Mouse (Mus musculus): ENCODE results near the gene Slc9a3r2. TPM values are rescaled to one million over a fixed set of nuclear protein-coding genes. Genes with fewer than 3 reads are reported as not detected.
A peak's percentile ranks its signal among the peaks of the same experiment; 100 is the strongest.

Gene Slc9a3r2
- 43.3 and 43.7 TPM in 2 replicates for polyA plus RNA-seq (2015; fragmentation: Nextera tagmentation; extraction: Ambion mirVana)

- H3K9me3 ChIP-seq (replicated peaks; ENCODE audit: control insufficient read depth, low read length, poor library complexity, severe bottlenecking) = no peaks in the 10 kb centered on the region
- 2% methylated on average over 32 of the region's 41 CpGs for WGBS
- H3K4me1 ChIP-seq (ENCODE audit: control insufficient read depth, insufficient read depth, low read length) = peaks cover 6% of the 10 kb centered on the region
- peaks cover 4% of the 10 kb centered on the region; the same call in 1 of the 2 replicates for H3K27me3 ChIP-seq (ENCODE audit: control insufficient read depth, insufficient read depth, low read depth, low read length)
- H3K9ac ChIP-seq (ENCODE audit: low read depth, low read length) = peak within 1 kb of the TSS; percentile 88
- peak within 1 kb of the TSS; percentile 70 for H3K27ac ChIP-seq (ENCODE audit: low read length)
- peak within 1 kb of the TSS; percentile 82 for H3K4me2 ChIP-seq (ENCODE audit: low read length)
- peak; percentile 70 for ATAC-seq
- peak within 1 kb of the TSS; percentile 70 for H3K4me3 ChIP-seq (ENCODE audit: low read depth, low read length)
- no peaks in the 10 kb centered on the region for H3K36me3 ChIP-seq (ENCODE audit: control insufficient read depth, insufficient read depth, low read length)
Measured at GRCm38 (mm10) chr17:24650070-24650616, at the start of gene Slc9a3r2. Slc9a3r2 (minus strand) TSS chr17:24650327.

GRCm38 (mm10) chr17:24699473-24699872, 49.3 kb upstream of the Slc9a3r2 start:
- H3K36me3 ChIP-seq (ENCODE audit: control insufficient read depth, insufficient read depth, low read length) = peaks cover 27% of the 10 kb centered on the region

GRCm38 (mm10) chr17:24698715-24699114, 48.6 kb upstream of the Slc9a3r2 start:
- ATAC-seq = no peak
- no peaks in the 10 kb centered on the region for H3K9me3 ChIP-seq (replicated peaks; ENCODE audit: control insufficient read depth, low read length, poor library complexity, severe bottlenecking)
- H3K36me3 ChIP-seq (ENCODE audit: control insufficient read depth, insufficient read depth, low read length) = peaks cover 20% of the 10 kb centered on the region
- peaks cover 17% of the 10 kb centered on the region for H3K4me1 ChIP-seq (ENCODE audit: control insufficient read depth, insufficient read depth, low read length)
- no peak overlapping the region for H3K9ac ChIP-seq (ENCODE audit: low read depth, low read length)
- H3K4me3 ChIP-seq (ENCODE audit: low read depth, low read length) = no peak overlapping the region
- H3K4me2 ChIP-seq (ENCODE audit: low read length) = no peak overlapping the region
- no peaks in the 10 kb centered on the region for H3K27me3 ChIP-seq (ENCODE audit: control insufficient read depth, insufficient read depth, low read depth, low read length)
- no peak overlapping the region for H3K27ac ChIP-seq (ENCODE audit: low read length)
- WGBS = 75% methylated on average over 9 of the region's 9 CpGs

More at GRCm38 (mm10) chr17:24699473-24699872, 49.3 kb upstream of the Slc9a3r2 start:
- H3K4me3 ChIP-seq (ENCODE audit: low read depth, low read length) = no peak overlapping the region
- no peaks in the 10 kb centered on the region for H3K27me3 ChIP-seq (ENCODE audit: control insufficient read depth, insufficient read depth, low read depth, low read length)
- ATAC-seq = no peak
- H3K9ac ChIP-seq (ENCODE audit: low read depth, low read length) = no peak overlapping the region
- H3K9me3 ChIP-seq (replicated peaks; ENCODE audit: control insufficient read depth, low read length, poor library complexity, severe bottlenecking) = no peaks in the 10 kb centered on the region
- peaks cover 17% of the 10 kb centered on the region for H3K4me1 ChIP-seq (ENCODE audit: control insufficient read depth, insufficient read depth, low read length)
- H3K27ac ChIP-seq (ENCODE audit: low read length) = no peak overlapping the region
- WGBS = 85% methylated on average over 2 of the region's 2 CpGs
- H3K4me2 ChIP-seq (ENCODE audit: low read length) = no peak overlapping the region

- H3K4me3 ChIP-seq (ENCODE audit: low read depth, low read length) = no peak overlapping the region
- H3K9ac ChIP-seq (ENCODE audit: low read depth, low read length) = 0 out of 2 replicates have a peak overlapping the region, but pooled peaks have one; percentile 14
- H3K27ac ChIP-seq (ENCODE audit: low read length) = no peak overlapping the region
- no peaks in the 10 kb centered on the region for H3K27me3 ChIP-seq (ENCODE audit: control insufficient read depth, insufficient read depth, low read depth, low read length)
- 17% methylated on average over 5 of the region's 5 CpGs for WGBS
- H3K4me1 ChIP-seq (ENCODE audit: control insufficient read depth, insufficient read depth, low read length) = peaks cover 17% of the 10 kb centered on the region
- ATAC-seq = no peak
- no peaks in the 10 kb centered on the region for H3K9me3 ChIP-seq (replicated peaks; ENCODE audit: control insufficient read depth, low read length, poor library complexity, severe bottlenecking)
- peaks cover 19% of the 10 kb centered on the region for H3K36me3 ChIP-seq (ENCODE audit: control insufficient read depth, insufficient read depth, low read length)
- H3K4me2 ChIP-seq (ENCODE audit: low read length) = no peak overlapping the region
Measured at GRCm38 (mm10) chr17:24697985-24698384, 47.9 kb upstream of the Slc9a3r2 start.

- H3K9me3 ChIP-seq (replicated peaks; ENCODE audit: control insufficient read depth, low read length, poor library complexity, severe bottlenecking) = no peaks in the 10 kb centered on the region
- H3K4me1 ChIP-seq (ENCODE audit: control insufficient read depth, insufficient read depth, low read length) = peaks cover 20% of the 10 kb centered on the region
- H3K4me2 ChIP-seq (ENCODE audit: low read length) = peak within 1 kb of the TSS; percentile 77
- ATAC-seq = peak; percentile 92
- peak within 1 kb of the TSS; percentile 53 for H3K4me3 ChIP-seq (ENCODE audit: low read depth, low read length)
- 0% methylated on average over 51 of the region's 76 CpGs for WGBS
- H3K27me3 ChIP-seq (ENCODE audit: control insufficient read depth, insufficient read depth, low read depth, low read length) = no peaks in the 10 kb centered on the region
- H3K27ac ChIP-seq (ENCODE audit: low read length) = peak within 1 kb of the TSS; percentile 88
- H3K36me3 ChIP-seq (ENCODE audit: control insufficient read depth, insufficient read depth, low read length) = peaks cover 13% of the 10 kb centered on the region; the same call in 1 of the 2 replicates
- H3K9ac ChIP-seq (ENCODE audit: low read depth, low read length) = peak within 1 kb of the TSS; percentile 79
Measured at GRCm38 (mm10) chr17:24696011-24696697, 46.0 kb upstream of the Slc9a3r2 start, which contains the start of the genes Gfer and Noxo1. Gfer (minus strand) TSS chr17:24696156. Noxo1 (plus strand) TSS chr17:24696234.

- 0 out of 2 replicates have a peak, but pooled peaks cover 8% of the 10 kb centered on the region for H3K36me3 ChIP-seq (ENCODE audit: control insufficient read depth, insufficient read depth, low read length)
- WGBS = 7% methylated on average over 47 of the region's 51 CpGs
- no peaks in the 10 kb centered on the region for H3K9me3 ChIP-seq (replicated peaks; ENCODE audit: control insufficient read depth, low read length, poor library complexity, severe bottlenecking)
- peak overlapping the region; percentile 88 for H3K27ac ChIP-seq (ENCODE audit: low read length)
- H3K4me1 ChIP-seq (ENCODE audit: control insufficient read depth, insufficient read depth, low read length) = peaks cover 26% of the 10 kb centered on the region
- H3K27me3 ChIP-seq (ENCODE audit: control insufficient read depth, insufficient read depth, low read depth, low read length) = no peaks in the 10 kb centered on the region
- H3K4me2 ChIP-seq (ENCODE audit: low read length) = peak overlapping the region; percentile 77
- peak overlapping the region; percentile 53 for H3K4me3 ChIP-seq (ENCODE audit: low read depth, low read length)
- H3K9ac ChIP-seq (ENCODE audit: low read depth, low read length) = peak overlapping the region; percentile 79
- no peak; the same call in 1 of the 2 replicates for ATAC-seq
Measured at GRCm38 (mm10) chr17:24695326-24696010, 45.3 kb upstream of the Slc9a3r2 start.

- ATAC-seq = no peak
- no peaks in the 10 kb centered on the region for H3K9me3 ChIP-seq (replicated peaks; ENCODE audit: control insufficient read depth, low read length, poor library complexity, severe bottlenecking)
- no peak overlapping the region for H3K4me2 ChIP-seq (ENCODE audit: low read length)
- no peak overlapping the region for H3K4me3 ChIP-seq (ENCODE audit: low read depth, low read length)
- H3K27ac ChIP-seq (ENCODE audit: low read length) = no peak overlapping the region
- H3K4me1 ChIP-seq (ENCODE audit: control insufficient read depth, insufficient read depth, low read length) = peaks cover 46% of the 10 kb centered on the region
- H3K27me3 ChIP-seq (ENCODE audit: control insufficient read depth, insufficient read depth, low read depth, low read length) = no peaks in the 10 kb centered on the region
- 92% methylated on average over 5 of the region's 5 CpGs for WGBS
- H3K9ac ChIP-seq (ENCODE audit: low read depth, low read length) = no peak overlapping the region
- H3K36me3 ChIP-seq (ENCODE audit: control insufficient read depth, insufficient read depth, low read length) = 0 out of 2 replicates have a peak, but pooled peaks cover 4% of the 10 kb centered on the region
Measured at GRCm38 (mm10) chr17:24692385-24692784, 42.3 kb upstream of the Slc9a3r2 start.

GRCm38 (mm10) chr17:24689251-24690081, 39.3 kb upstream of the Slc9a3r2 start, which contains the start of gene Syngr3:
Syngr3 (minus strand) TSS chr17:24689955.
- under 1% methylated on average over 46 of the region's 55 CpGs for WGBS
- peak within 1 kb of the TSS; percentile 78 for H3K4me3 ChIP-seq (ENCODE audit: low read depth, low read length)

More at GRCm38 (mm10) chr17:24689251-24690081, 39.3 kb upstream of the Slc9a3r2 start, which contains the start of gene Syngr3:
- Histone ChIP-seq H3K4me2 (ENCODE audit: low read length) (peak within 1 kb of the TSS; percentile 64), H3K4me1 (ENCODE audit: control insufficient read depth, insufficient read depth, low read length) (peaks cover 32% of the 10 kb centered on the region), H3K36me3 (ENCODE audit: control insufficient read depth, insufficient read depth, low read length) (0 out of 2 replicates have a peak, but pooled peaks cover 4% of the 10 kb centered on the region), H3K27me3 (ENCODE audit: control insufficient read depth, insufficient read depth, low read depth, low read length) (no peaks in the 10 kb centered on the region), H3K27ac (ENCODE audit: low read length) (peak within 1 kb of the TSS; percentile 94), H3K9ac (ENCODE audit: low read depth, low read length) (peak within 1 kb of the TSS; percentile 97), H3K9me3 (replicated peaks; ENCODE audit: control insufficient read depth, low read length, poor library complexity, severe bottlenecking) (no peaks in the 10 kb centered on the region)
- peak; percentile 74 for ATAC-seq

Measured in midbrain, embryonic 16.5 days (tissue).